Mouse (Mus musculus): Measurements from ENCODE around the gene Gucy1a1. TPM values are rescaled to one million over a fixed set of nuclear protein-coding genes. Genes with fewer than 3 reads are reported as not detected.

The Gucy1a1 gene
- polyA plus RNA-seq, 1 experiment, result 2.8 TPM

- H3K27ac ChIP-seq (replicated peaks; ENCODE audit: low read depth, low read length), result no peak overlapping the region
Observed at GRCm38 (mm10) chr3:82051468-82051867, 94.1 kb downstream of the Gucy1a1 start.

GRCm38 (mm10) chr3:82048681-82049080, 96.9 kb downstream of the Gucy1a1 start:
- H3K27ac ChIP-seq (replicated peaks; ENCODE audit: low read depth, low read length), result no peak overlapping the region
- H3K4me3 ChIP-seq (ENCODE audit: insufficient read depth, low read depth, low read length), result no peak overlapping the region
- H3K4me1 ChIP-seq (ENCODE audit: control insufficient read depth, insufficient read depth, insufficient read length, low read length), result no peaks in the 10 kb centered on the region

More at GRCm38 (mm10) chr3:82051468-82051867, 94.1 kb downstream of the Gucy1a1 start:
- H3K4me1 ChIP-seq (ENCODE audit: control insufficient read depth, insufficient read depth, insufficient read length, low read length), result no peaks in the 10 kb centered on the region
- no peak overlapping the region for H3K4me3 ChIP-seq (ENCODE audit: insufficient read depth, low read depth, low read length)

GRCm38 (mm10) chr3:82048078-82048477, 97.5 kb downstream of the Gucy1a1 start:
- Histone ChIP-seq H3K4me1 (ENCODE audit: control insufficient read depth, insufficient read depth, insufficient read length, low read length) (no peaks in the 10 kb centered on the region), H3K27ac (replicated peaks; ENCODE audit: low read depth, low read length) (no peak overlapping the region), H3K4me3 (ENCODE audit: insufficient read depth, low read depth, low read length) (no peak overlapping the region)

- Histone ChIP-seq H3K4me1 (ENCODE audit: control insufficient read depth, insufficient read depth, insufficient read length, low read length) (no peaks in the 10 kb centered on the region), H3K4me3 (ENCODE audit: insufficient read depth, low read depth, low read length) (no peak overlapping the region), H3K27ac (replicated peaks; ENCODE audit: low read depth, low read length) (no peak overlapping the region)
Observed at GRCm38 (mm10) chr3:82047100-82047753, 98.4 kb downstream of the Gucy1a1 start.

GRCm38 (mm10) chr3:82046087-82046486, 99.5 kb downstream of the Gucy1a1 start:
- Histone ChIP-seq H3K4me1 (ENCODE audit: control insufficient read depth, insufficient read depth, insufficient read length, low read length) (no peaks in the 10 kb centered on the region), H3K27ac (replicated peaks; ENCODE audit: low read depth, low read length) (no peak overlapping the region), H3K4me3 (ENCODE audit: insufficient read depth, low read depth, low read length) (no peak overlapping the region)

GRCm38 (mm10) chr3:82044902-82045301, 100.7 kb downstream of the Gucy1a1 start:
- no peak overlapping the region for H3K27ac ChIP-seq (replicated peaks; ENCODE audit: low read depth, low read length)
- no peaks in the 10 kb centered on the region for H3K4me1 ChIP-seq (ENCODE audit: control insufficient read depth, insufficient read depth, insufficient read length, low read length)
- H3K4me3 ChIP-seq (ENCODE audit: insufficient read depth, low read depth, low read length), result no peak overlapping the region

- Histone ChIP-seq H3K4me3 (ENCODE audit: insufficient read depth, low read depth, low read length) (no peak overlapping the region), H3K4me1 (ENCODE audit: control insufficient read depth, insufficient read depth, insufficient read length, low read length) (no peaks in the 10 kb centered on the region), H3K27ac (replicated peaks; ENCODE audit: low read depth, low read length) (no peak overlapping the region)
Observed at GRCm38 (mm10) chr3:82043676-82044075, 101.9 kb downstream of the Gucy1a1 start.

Other genes starting within 250 kb of the Gucy1a1 start
- gene Ctso, start 213.2 kb downstream of the Gucy1a1 start, polyA plus RNA-seq (2012; ENCODE audit: insufficient read depth, insufficient read length, missing spikeins), result 13.0 and 18.6 TPM in 2 replicates
- gene Tdo2, start 169.6 kb downstream of the Gucy1a1 start, polyA plus RNA-seq (2012; ENCODE audit: insufficient read depth, insufficient read length, missing spikeins), result 0.63 TPM in 1 of 2 replicates, not detected in the other
- not detected in 2 replicates for gene Asic5, start 163.5 kb downstream of the Gucy1a1 start, polyA plus RNA-seq (2012; ENCODE audit: insufficient read depth, insufficient read length, missing spikeins)
- gene Gucy1b1, start 71.1 kb downstream of the Gucy1a1 start, polyA plus RNA-seq (2012; ENCODE audit: insufficient read depth, insufficient read length, missing spikeins), result 3.2 and 5.1 TPM in 2 replicates
- gene Map9, start 212.3 kb upstream of the Gucy1a1 start, polyA plus RNA-seq (2012; ENCODE audit: insufficient read depth, insufficient read length, missing spikeins), result 0.46 and 8.8 TPM in 2 replicates